Mouse (Mus musculus) kidney, embryonic 16.5 days (tissue): ENCODE results near the gene Mc1r. TPM values are rescaled to one million over a fixed set of nuclear protein-coding genes. Genes with fewer than 3 reads are reported as not detected.

Experiments
- ATAC-seq: fragments of 200-750 bp; cut with Nextera tagmentation; 2 replicates; pipeline ENCODE4 v1.8.0; 2017; ENCODE audit warnings: moderate TSS enrichment; ENCODE audit not compliant: low FRiP score, low TSS enrichment
- H3K27ac ChIP-seq: fragments of 300-500 bp; sonication (generic); 2 replicates; pipeline ENCODE4 v1.5.1; 2014; ENCODE audit warnings: low read length
- H3K27me3 ChIP-seq: fragments of 300-500 bp; sonication (generic); 2 replicates; pipeline ENCODE4 v1.6.1; 2014; ENCODE audit warnings: low read length, control low read depth, mixed read lengths; ENCODE audit not compliant: insufficient read depth
- H3K36me3 ChIP-seq: fragments of 300-500 bp; sonication (generic); 2 replicates; pipeline ENCODE4 v1.6.1; 2014; ENCODE audit warnings: low read length, control low read depth, mixed read lengths; ENCODE audit not compliant: insufficient read depth
- H3K4me1 ChIP-seq: fragments of 300-500 bp; sonication (generic); 2 replicates; pipeline ENCODE4 v1.6.1; 2014; ENCODE audit warnings: low read length, control low read depth, mixed read lengths; ENCODE audit not compliant: insufficient read depth
- H3K4me2 ChIP-seq: fragments of 300-500 bp; sonication (generic); replicated peaks from 2 replicates; pipeline ENCODE4 v1.6.1; 2014; ENCODE audit warnings: low read depth, low read length
- H3K4me3 ChIP-seq: fragments of 300-500 bp; sonication (generic); 2 replicates; pipeline ENCODE4 v1.5.1; 2014; ENCODE audit warnings: mild to moderate bottlenecking, low read length
- H3K9ac ChIP-seq: fragments of 300-500 bp; sonication (generic); replicated peaks from 2 replicates; pipeline ENCODE4 v1.6.1; 2014; ENCODE audit warnings: low read length
- H3K9me3 ChIP-seq: fragments of 300-500 bp; sonication (generic); 2 replicates; pipeline ENCODE4 v1.6.1; 2016; ENCODE audit warnings: low read length, control low read depth
- WGBS: fragments of 180-500 bp; shearing (Covaris S2); extraction: QIAGEN DNeasy Blood & Tissue Kit; methylation state at CpG from one replicate; pipeline ENCODE4 v1.1.7; 2014; 5-methylcytosine and 5-hydroxymethylcytosine counted together
- polyA plus RNA-seq: library from polyadenylated mRNA; unstranded; fragments of >200 nt; fragmentation: Nextera tagmentation; extraction: Ambion mirVana; gene quantifications from 2 replicates; pipeline ENCODE4 v1.2.1, GENCODE M21; 2015

Mc1r gene
- polyA plus RNA-seq, 1 experiment from 2014 or later, result not detected

DNA sequence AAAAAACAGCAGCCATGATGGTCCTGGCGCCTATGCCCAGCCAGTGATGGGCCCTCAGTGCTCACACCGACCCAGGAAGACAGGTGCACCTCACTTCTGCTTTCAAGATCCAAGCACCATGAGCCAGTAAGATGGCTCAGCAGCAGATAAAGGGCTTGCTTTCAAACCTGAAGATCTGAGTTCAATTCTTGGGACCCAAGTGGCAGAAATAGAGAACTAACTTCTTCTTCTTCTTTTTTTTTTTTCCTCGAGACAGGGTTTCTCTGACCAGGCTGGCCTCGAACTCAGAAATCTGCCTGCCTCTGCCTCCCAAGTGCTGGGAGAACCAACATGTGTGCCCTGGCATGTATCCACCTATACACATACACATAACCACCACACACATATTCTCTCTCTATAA lies 12.8 kb downstream of the Mc1r start:
- WGBS, result 85% methylated on average over 4 of the region's 4 CpGs
- Histone ChIP-seq H3K4me2 (no peak overlapping the region), H3K36me3 (no peaks in the 10 kb centered on the region), H3K27ac (no peak overlapping the region), H3K9me3 (no peaks in the 10 kb centered on the region), H3K4me3 (no peak overlapping the region), H3K27me3 (no peaks in the 10 kb centered on the region), H3K9ac (no peak overlapping the region), H3K4me1 (no peaks in the 10 kb centered on the region)
- ATAC-seq, result no peak

DNA sequence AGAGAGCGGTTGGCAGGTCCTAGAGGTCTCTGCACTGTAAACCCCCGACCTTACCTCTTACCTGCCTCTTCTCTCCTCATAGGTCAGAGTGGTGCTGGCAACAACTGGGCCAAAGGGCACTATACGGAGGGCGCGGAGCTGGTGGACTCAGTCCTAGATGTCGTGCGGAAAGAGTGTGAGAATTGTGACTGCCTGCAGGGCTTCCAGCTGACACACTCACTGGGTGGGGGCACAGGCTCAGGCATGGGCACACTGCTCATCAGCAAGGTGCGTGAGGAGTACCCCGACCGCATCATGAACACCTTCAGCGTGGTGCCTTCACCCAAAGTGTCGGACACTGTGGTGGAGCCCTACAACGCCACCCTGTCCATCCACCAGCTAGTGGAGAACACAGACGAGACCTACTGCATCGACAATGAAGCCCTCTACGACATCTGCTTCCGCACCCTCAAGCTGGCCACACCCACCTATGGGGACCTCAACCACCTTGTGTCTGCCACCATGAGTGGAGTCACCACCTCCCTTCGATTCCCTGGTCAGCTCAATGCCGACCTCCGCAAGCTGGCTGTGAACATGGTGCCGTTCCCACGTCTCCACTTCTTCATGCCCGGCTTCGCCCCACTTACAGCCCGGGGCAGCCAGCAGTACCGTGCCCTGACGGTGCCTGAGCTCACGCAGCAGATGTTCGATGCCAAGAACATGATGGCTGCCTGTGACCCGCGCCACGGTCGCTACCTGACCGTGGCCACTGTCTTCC lies 13.8 kb downstream of the Mc1r start:
- no peak overlapping the region for H3K27ac ChIP-seq
- ATAC-seq, result peak; percentile 15; the same call in 1 of the 2 replicates
- WGBS, result 92% methylated on average over 34 of the region's 34 CpGs

DNA sequence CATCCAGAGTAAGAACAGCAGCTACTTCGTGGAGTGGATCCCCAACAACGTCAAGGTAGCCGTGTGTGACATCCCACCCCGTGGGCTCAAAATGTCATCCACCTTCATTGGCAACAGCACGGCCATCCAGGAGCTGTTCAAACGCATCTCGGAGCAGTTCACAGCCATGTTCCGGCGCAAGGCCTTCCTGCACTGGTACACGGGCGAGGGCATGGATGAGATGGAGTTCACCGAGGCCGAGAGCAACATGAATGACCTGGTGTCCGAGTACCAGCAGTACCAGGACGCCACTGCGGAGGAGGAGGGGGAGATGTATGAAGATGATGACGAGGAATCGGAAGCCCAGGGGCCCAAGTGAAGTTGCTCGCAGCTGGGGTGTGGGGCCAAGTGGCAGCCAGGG lies 14.4 kb downstream of the Mc1r start:
- no peak overlapping the region for H3K4me3 ChIP-seq
- peaks cover 2% of the 10 kb centered on the region for H3K9me3 ChIP-seq
- H3K27ac ChIP-seq, result no peak overlapping the region
- H3K27me3 ChIP-seq, result no peaks in the 10 kb centered on the region
- H3K4me2 ChIP-seq, result no peak overlapping the region
- ATAC-seq, result no peak
- 86% methylated on average over 19 of the region's 19 CpGs for WGBS
- no peak overlapping the region for H3K9ac ChIP-seq
- H3K4me1 ChIP-seq, result no peaks in the 10 kb centered on the region
- H3K36me3 ChIP-seq, result no peaks in the 10 kb centered on the region

More for the DNA sequence above, 13.8 kb downstream of the Mc1r start:
- Histone ChIP-seq H3K27me3 (no peaks in the 10 kb centered on the region), H3K4me1 (no peaks in the 10 kb centered on the region), H3K4me3 (no peak overlapping the region), H3K9me3 (no peaks in the 10 kb centered on the region), H3K9ac (no peak overlapping the region), H3K36me3 (no peaks in the 10 kb centered on the region), H3K4me2 (no peak overlapping the region)

DNA sequence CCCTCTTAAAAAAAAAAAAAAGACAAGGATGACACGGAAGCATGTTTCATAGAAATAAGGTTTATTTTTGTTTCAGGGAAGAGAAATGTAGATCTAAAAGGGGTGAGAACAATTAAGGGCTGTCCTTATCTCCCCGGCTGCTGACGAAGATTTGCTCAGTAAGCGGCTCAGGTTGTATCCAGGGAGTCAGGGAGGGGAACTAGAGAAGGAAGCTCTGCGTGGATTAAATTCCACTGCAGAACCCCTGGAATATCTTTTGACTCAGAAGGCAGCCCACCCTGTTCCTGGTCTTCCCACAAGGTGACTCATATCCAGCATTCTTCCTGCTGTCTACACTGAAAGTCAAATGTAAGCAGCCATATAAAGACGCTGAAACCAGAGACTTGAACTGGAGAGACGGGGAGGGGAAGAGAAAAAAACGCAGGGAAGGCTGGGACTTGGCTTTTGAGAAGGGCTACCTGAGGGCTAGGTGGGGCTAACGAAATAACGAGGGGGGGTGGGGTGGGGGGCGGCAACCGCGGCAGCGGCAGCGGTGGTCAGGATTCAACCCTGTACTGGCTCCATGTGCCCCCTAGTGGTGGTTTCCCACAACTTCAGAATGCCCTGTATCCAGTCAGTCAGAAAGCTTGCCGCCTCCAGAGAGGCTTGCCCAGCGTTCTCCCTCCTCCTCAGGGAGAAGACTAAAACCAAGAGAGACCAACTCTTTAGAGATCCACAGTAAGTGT lies 15.3 kb downstream of the Mc1r start:
- 0 out of 2 replicates have a peak, but pooled peaks cover 5% of the 10 kb centered on the region for H3K36me3 ChIP-seq
- 13% methylated on average over 16 of the region's 17 CpGs for WGBS
- no peak for ATAC-seq
- peak overlapping the region; percentile 49 for H3K4me2 ChIP-seq
- H3K27me3 ChIP-seq, result no peaks in the 10 kb centered on the region
- peak overlapping the region; percentile 29 for H3K4me3 ChIP-seq
- H3K27ac ChIP-seq, result no peak overlapping the region
- H3K9ac ChIP-seq, result no peak overlapping the region
- H3K9me3 ChIP-seq, result peaks cover 11% of the 10 kb centered on the region
- H3K4me1 ChIP-seq, result no peaks in the 10 kb centered on the region

GRCm38 (mm10) chr8:123422781-123423159 lies 15.9 kb downstream of the Mc1r start:
- no peak overlapping the region for H3K4me2 ChIP-seq

DNA sequence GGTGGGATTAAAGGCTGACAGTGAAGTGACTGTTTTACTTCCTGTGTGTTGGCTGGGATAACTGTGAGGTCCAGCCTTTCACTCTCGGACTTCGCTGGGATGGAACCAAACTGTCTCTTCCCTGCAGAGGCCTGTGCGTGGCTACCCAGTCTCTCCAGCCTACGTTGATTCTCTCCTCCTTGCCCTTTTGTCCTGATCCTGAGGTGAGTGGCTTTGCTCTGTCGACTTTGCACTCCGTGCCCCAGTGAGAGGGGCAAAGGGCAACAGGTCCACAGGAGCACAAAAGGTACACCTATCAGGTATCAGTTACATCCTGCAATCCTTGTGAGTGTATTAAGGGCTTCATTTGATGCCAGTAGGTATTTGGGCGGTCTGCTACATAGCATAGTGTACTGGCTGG lies 16.5 kb downstream of the Mc1r start, which contains the start of gene Def8:
Gene Def8 (plus strand): TSS at position 87 of the 400 bp plus-strand sequence.
- peak within 1 kb of the TSS; percentile 49 for H3K4me2 ChIP-seq
- no peak within 1 kb of the TSS for H3K9ac ChIP-seq
- H3K4me3 ChIP-seq, result peak within 1 kb of the TSS; percentile 29
- no peaks in the 10 kb centered on the region for H3K27me3 ChIP-seq
- H3K27ac ChIP-seq, result no peak within 1 kb of the TSS
- peaks cover 10% of the 10 kb centered on the region; the same call in 1 of the 2 replicates for H3K36me3 ChIP-seq
- peaks cover 23% of the 10 kb centered on the region for H3K9me3 ChIP-seq
- WGBS, result 63% methylated on average over 7 of the region's 7 CpGs
- no peak for ATAC-seq
- H3K4me1 ChIP-seq, result no peaks in the 10 kb centered on the region

More at GRCm38 (mm10) chr8:123422781-123423159, 15.9 kb downstream of the Mc1r start:
- Histone ChIP-seq H3K9ac (no peak overlapping the region), H3K27me3 (no peaks in the 10 kb centered on the region), H3K36me3 (peaks cover 8% of the 10 kb centered on the region; the same call in 1 of the 2 replicates), H3K9me3 (peaks cover 17% of the 10 kb centered on the region), H3K4me3 (no peak overlapping the region), H3K4me1 (no peaks in the 10 kb centered on the region), H3K27ac (no peak overlapping the region)
- 22% methylated on average over 3 of the region's 3 CpGs for WGBS
- ATAC-seq, result no peak

DNA sequence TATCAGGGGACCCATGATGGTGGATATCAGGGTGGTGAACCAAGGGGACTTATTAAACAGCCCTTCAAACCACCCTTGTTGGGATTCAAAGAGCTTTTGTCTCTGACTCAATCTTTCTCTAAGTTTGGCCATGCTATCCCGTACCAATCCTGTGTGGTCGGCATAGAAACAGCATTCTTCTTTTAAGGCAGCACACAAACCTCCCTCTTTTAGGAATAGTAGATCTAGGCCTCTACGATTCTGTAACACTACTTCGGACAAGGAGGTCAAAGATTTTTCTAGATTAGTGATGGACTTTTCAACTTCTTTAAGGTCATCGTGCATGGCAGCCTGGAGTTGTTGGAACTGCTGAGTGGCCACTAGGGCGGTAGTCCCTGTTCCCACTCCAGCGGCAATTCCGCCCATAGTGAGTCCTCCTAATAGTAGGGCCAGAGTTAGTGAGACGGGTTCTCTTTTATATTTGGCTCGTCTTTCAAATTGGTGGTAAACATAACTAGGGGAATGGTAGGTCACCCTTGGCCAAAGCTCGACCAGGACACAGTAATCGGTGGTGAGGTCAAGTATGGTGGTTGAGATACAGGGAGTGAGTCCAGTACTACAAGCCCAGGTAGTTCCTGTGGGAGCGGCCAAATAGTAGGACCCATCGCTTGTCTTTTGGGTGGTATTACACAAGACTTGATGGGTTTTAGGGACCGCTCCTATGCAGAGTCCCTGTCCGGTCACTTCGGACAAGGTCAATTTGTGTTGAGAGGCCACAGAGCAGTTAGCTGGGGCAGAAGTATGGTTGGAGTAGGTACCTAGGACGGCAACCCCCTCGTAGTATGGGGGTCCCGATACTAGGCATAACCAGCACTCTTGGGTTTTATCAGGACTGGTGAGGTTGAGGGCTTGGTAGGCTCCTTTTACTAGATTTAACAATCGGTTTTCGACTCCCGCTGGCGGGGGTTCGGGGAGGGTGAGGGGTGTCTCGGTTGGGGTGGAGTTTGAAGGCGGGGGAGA lies 19.9 kb downstream of the Mc1r start:
- H3K27ac ChIP-seq, result no peak overlapping the region
- 97% methylated on average over 27 of the region's 27 CpGs for WGBS

GRCm38 (mm10) chr8:123427639-123428275 lies 20.9 kb downstream of the Mc1r start:
- no peak overlapping the region for H3K27ac ChIP-seq
- no peaks in the 10 kb centered on the region for H3K4me1 ChIP-seq
- H3K4me2 ChIP-seq, result no peak overlapping the region
- H3K9ac ChIP-seq, result no peak overlapping the region
- no peaks in the 10 kb centered on the region for H3K27me3 ChIP-seq
- peaks cover 52% of the 10 kb centered on the region for H3K9me3 ChIP-seq
- no peak overlapping the region for H3K4me3 ChIP-seq
- peaks cover 14% of the 10 kb centered on the region; the same call in 1 of the 2 replicates for H3K36me3 ChIP-seq
- 95% methylated on average over 24 of the region's 24 CpGs for WGBS
- ATAC-seq, result no peak

More for the DNA sequence above, 19.9 kb downstream of the Mc1r start:
- H3K4me1 ChIP-seq, result no peaks in the 10 kb centered on the region
- H3K9ac ChIP-seq, result no peak overlapping the region
- H3K27me3 ChIP-seq, result no peaks in the 10 kb centered on the region
- H3K36me3 ChIP-seq, result peaks cover 14% of the 10 kb centered on the region; the same call in 1 of the 2 replicates
- ATAC-seq, result no peak
- no peak overlapping the region for H3K4me2 ChIP-seq
- H3K9me3 ChIP-seq, result peaks cover 44% of the 10 kb centered on the region
- no peak overlapping the region for H3K4me3 ChIP-seq
